Mouse (Mus musculus): ENCODE results near the gene St6galnac4.

GRCm38 (mm10) chr2:32596725-32597124 lies 9.8 kb downstream of the St6galnac4 start:
- TF ChIP-seq CTCF (IDR thresholded peaks at IDR 0.05), result no peak
- TF ChIP-seq EP300 (IDR thresholded peaks at IDR 0.05; ENCODE audit: insufficient read depth, low read depth, low read length), result no peak
- no peak for TF ChIP-seq POLR2A (IDR thresholded peaks at IDR 0.05; ENCODE audit: insufficient read depth, low read depth, low read length)
